Mouse (Mus musculus) embryo, embryonic 11 days (tissue): ENCODE data around the gene Psg16.

Experiments used
- DNase-seq: peaks from one replicate; pipeline ENCODE4 v3.0.0-alpha.2; 2015

Gene Psg16

DNA sequence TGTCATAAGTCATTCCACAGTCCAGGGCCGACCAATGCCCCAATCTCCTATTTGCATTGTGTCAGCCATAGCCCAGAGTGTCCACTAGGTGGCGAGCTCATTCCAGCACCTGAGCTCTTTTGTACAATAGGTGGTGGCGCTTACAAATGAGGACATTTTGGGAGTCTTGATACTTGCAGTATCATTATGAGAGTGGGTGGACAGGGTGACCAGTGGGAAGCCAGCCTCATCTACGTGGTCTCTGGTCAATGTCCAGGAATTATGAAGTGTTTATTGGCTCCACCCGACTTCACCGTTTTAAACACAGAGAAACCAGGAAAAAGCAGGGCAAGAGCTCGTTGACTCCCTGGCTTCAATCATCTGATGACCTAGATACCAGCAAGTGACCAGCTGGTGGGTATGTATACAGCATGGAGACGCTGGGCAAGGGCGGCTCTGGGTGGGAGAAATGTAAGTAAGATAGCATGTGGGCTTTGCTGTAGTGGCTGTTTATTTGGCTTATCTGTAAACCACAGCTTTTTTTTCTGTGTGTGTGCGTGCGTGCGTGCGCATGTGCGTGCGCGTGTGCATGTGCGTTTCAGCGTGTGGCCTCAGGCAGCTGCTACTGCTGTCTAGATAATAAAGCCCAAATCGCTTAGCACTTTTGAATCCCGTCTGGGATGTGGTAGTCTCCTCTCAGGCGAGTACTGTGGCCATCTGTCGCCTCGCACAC is at the start of gene Psg16:
Gene Psg16 (plus strand): TSS at position 137 of the 712 bp plus-strand sequence.
- DNase-seq: peak; percentile 72

DNA sequence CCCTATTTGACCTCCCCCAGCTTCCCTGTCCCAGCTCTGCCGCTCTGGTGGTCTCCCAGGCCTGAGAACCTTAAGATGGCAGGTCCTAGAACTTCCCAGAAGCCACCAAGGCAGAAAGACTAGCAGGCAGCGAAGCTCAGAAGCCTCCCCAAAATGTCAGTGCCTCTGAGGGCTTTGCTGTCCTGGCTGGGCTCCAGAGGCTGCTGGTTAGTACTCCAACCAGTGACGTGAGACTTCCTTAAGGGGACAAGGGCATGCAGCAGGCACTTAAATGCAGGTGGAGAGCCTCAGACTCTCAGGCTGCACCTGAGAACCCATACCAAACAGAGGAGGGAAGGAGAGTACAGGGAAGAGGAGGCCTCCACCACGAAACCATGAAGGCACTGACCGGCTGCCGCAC is 49.7 kb upstream of the Psg16 start:
- DNase-seq: no peak

- DNase-seq: no peak
These were observed 48.9 kb upstream of the Psg16 start for GRCm38 (mm10) chr7:17024814-17025504.

DNA sequence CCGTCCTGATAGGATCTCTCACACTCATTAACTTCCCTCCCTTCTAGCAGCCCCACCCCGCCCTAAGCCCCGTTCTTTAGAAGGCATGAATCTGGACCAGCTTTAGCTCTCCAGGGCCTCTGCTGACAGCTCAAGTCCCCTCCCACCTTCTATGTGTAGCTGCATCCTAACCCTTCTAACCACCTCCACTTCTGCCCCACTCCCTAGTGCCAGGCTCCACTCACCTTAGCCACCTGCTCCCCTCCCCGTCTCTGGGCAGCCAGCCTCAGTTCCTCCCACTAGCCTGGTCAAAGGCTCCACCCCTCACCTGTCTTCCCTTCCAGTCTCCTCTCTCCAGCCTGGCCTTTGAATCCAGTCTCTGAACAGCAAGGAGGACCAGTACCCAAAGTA is 48.3 kb upstream of the Psg16 start:
- DNase-seq: no peak

DNA sequence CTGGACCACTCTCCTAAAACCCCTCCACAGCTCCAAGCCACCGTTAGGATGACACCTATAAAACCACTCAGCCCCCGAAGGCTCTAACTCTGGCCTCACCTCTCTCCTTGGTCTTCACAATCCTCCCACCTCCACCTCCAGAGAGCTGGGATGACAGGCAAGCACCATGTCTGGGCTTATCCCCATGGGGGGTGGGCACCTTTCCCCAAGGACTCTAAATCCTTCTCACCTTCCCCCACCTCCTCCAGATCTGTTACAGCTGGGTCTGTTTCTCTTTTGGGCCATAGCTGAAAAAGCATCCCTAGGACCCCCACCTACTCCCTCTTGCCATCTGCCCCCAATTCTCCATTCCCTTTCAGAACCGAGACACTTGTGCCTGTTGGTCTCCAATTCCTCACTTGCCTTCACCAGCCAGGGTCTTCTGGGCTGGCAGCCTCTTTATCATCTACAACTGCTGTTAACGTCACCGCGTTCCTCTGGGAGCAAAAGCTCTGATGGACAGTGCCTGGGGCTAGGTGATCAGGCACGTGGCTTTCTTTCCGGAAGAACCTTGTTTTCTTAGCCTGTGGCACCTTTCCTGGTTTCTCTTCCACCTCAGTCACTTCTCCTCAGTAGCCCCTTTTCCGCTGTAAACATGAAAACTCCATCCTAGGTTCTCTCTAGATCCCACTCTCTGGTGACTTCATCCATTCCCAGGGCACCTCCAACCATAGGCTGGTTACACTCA is 47.8 kb upstream of the Psg16 start:
- DNase-seq: no peak

GRCm38 (mm10) chr7:17026710-17027587 is 46.9 kb upstream of the Psg16 start:
- DNase-seq: peak; percentile 84

DNA sequence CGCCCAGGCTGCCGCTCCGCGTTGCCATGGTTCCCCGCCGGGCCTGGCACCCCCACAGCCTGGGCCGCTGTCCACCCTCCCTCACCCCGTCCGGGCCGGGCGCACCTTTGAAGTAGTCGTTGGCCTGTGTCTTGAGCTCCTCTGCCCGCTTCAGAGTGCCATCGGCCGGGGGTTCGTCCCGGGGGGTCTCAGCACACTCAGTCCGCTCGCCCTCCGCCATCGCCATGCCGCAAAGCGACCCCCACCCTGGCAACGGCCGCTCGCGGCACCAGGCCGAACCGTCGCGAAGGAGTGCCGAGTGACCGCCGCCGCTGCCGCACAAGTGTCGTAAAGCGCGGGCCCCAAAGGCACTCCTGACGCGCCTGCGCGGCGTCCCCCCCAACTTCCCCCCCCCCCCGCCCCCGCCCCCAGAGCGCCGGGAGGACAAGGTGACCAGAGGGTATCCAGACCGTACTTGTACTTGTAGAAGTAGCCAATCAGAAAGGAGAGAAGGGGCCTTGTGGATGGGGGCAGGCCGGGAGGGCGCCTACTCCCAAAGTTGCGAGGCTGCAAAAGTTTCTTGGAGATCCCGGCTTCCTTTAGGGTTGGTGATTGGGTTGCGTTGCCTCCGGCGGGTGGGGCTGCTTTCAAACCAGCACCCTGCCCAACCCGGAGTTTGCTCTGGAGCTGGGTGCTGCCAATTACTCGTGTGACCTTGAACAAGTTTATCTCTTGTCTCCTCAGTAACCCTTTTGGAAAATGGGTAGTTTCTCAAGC is 46.1 kb upstream of the Psg16 start, which contains the start of gene Ppp5c:
Gene Ppp5c (minus strand): TSS at position 337 of the 756 bp plus-strand sequence.
- peak; percentile 97 for DNase-seq

DNA sequence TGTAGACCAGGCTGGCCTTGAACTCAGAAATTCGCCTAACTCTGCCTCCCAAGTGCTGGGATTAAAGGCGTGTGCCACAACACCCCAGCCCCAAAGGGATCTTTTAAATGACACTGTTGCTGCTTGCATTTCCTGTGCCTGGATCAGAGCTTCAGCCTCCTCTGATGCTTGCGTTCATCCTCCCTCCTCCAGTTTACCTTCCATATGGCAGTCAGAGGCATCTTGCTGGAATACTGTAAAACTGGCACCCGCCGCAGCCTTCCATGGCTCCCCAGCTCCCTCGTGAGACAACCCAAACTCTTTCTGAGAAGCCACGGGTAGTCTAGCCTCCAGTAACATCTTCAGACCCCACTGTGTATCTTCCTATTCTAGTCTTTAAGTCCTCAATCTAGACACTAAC is 44.9 kb upstream of the Psg16 start:
- no peak for DNase-seq

GRCm38 (mm10) chr7:17030239-17030638 is 43.6 kb upstream of the Psg16 start:
- DNase-seq: no peak

GRCm38 (mm10) chr7:17038018-17038695 is 35.7 kb upstream of the Psg16 start:
- DNase-seq: no peak

- no peak for DNase-seq
These were observed 34.5 kb upstream of the Psg16 start for GRCm38 (mm10) chr7:17039373-17039772.

DNA sequence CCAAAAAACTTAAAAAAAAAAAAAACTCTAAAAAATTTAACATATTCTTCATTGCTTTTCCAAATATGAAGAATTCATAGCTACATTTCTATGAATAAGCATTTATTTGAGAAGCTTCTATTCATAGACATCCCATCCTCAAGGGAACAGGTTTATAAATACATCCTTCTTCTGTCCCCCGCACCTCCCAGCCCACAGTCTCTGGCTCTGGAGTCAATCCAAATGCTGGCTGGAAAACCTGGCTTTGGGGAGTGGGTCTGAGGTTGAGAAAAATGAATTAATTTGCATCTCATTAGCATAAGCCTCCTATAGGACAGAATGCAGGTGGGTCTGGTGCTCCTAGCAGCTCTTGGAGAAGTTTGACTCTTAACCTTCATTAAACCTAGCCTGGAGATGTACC is 28.1 kb upstream of the Psg16 start:
- DNase-seq: no peak

- DNase-seq: no peak
These were observed 26.7 kb upstream of the Psg16 start for GRCm38 (mm10) chr7:17047041-17047682.

DNA sequence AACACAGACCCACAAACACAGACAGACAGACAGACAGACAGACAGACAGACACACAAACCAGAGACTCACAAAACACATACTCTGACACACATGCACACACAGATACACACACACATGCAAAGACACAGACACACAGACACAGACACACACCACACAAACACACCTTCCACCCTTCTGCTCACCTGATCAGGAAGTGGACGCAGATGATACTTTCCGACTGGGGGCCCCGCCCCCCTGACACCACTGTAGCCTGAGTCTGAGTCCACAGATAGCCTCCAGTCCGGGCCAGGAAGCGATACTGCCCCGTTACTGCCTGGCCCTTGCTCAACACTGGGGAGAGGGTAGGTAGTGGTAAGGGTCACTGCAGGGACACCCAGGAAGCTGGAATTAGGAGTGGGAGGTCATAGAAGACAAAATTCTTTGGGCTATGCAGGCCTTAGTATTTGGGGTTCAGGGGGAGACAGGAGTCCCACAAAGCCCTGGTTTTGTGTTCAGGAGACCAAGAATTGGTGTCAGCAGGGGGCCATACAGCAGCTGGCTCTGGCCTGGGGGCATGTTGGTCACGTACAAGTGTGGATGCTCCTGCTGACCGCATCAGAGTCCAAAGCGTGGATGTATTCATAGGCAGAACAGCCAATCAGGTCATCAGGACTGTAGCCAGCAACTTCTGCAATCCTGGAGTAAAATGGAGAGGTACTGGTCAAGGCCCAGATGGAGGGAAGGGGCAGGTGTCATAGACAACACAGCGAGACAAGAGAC is 25.2 kb upstream of the Psg16 start:
- no peak for DNase-seq

DNA sequence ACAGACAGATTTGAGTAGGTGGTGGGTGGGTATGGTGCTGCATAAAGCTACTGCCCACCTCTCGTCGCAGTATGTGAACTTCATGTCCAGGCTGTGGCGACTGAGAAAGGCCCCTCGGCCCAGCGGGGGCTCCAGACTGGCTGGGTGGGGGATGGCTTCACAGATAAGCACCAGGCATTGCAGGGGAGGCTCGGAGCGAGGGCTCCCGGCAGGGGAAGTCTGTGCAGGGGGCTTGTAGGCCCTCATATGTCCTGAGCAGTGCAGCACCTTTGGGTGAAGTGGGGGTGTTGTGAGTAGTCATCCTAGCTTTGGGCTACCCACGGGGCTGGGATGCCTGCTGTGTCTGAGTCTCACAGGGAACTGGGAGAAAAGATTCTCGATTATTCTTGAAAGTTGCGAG is 23.3 kb upstream of the Psg16 start:
- no peak for DNase-seq

GRCm38 (mm10) chr7:17050933-17051594 is 22.8 kb upstream of the Psg16 start:
- peak; percentile 86 for DNase-seq

GRCm38 (mm10) chr7:17054325-17054989 is 19.4 kb upstream of the Psg16 start:
- DNase-seq: no peak

DNA sequence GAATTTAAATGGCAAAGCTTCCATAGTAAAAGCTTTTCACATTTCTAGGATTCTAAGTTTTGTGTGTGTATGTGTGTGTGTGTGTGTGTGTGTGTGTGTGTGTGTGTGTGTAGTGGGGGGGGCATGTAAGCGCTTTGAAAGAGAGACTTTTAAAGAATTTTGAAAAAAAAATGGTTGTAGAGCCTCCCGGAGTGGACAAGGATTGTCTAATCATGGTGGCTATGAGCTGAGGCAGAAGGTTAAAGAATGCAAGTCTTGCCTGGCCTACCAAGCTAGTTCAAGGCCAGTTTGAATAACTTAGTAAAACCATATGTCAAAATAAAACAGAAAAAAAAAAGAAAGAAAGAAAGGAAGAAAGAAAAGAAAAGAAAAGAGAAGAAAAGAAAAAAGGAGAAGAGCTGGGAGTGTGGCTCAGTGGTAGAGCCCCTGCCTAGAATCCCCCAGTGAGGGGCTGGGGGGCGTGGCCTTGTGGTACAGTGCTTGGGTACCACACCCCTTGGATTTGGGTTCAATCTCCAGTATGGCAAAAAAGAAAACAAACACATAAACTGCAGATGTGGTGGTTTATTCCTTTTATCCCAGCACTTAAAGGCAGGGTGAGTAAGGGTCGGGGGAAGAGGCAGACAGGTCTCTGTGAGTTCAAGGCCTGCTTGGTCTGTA is 18.4 kb upstream of the Psg16 start:
- DNase-seq: peak; percentile 5
